Mouse (Mus musculus) heart, embryonic 15.5 days (tissue): Measurements from ENCODE around the gene Emx1. TPM values are rescaled to one million over a fixed set of nuclear protein-coding genes. Genes with fewer than 3 reads are reported as not detected.

Source experiments
- polyA plus RNA-seq: library from polyadenylated mRNA; unstranded; fragments of >200 nt; fragmentation: Nextera tagmentation; extraction: Ambion mirVana; gene quantifications from 2 replicates; pipeline ENCODE4 v1.2.1, GENCODE M21; 2015

Emx1 gene
- polyA plus RNA-seq, 1 experiment from 2014 or later, result not detected

Other genes starting within 250 kb of the Emx1 start
- gene Exoc6b, start 117.9 kb upstream of the Emx1 start, polyA plus RNA-seq, result 15.2 and 17.1 TPM in 2 replicates
- 51.1 and 54.4 TPM in 2 replicates for gene Spr, start 49.7 kb upstream of the Emx1 start, polyA plus RNA-seq
- gene Sfxn5, start 146.0 kb downstream of the Emx1 start, polyA plus RNA-seq, result 3.7 and 4.9 TPM in 2 replicates
- 42.3 and 45.3 TPM in 2 replicates for gene Rab11fip5, start 187.2 kb downstream of the Emx1 start, polyA plus RNA-seq
- 0.15 TPM in 1 of 2 replicates, not detected in the other for gene Noto, start 236.4 kb downstream of the Emx1 start, polyA plus RNA-seq
- gene Smyd5, start 244.6 kb downstream of the Emx1 start, polyA plus RNA-seq, result 29.6 and 38.4 TPM in 2 replicates